9 mouse cellular contexts compared by ENCODE assay signal in genomic region chr10:117393891-117394395, GRCm38 (mm10). TPM values are rescaled to one million over a fixed set of nuclear protein-coding genes. Genes with fewer than 3 reads are reported as not detected.
DNase-seq lines count a peak whose midpoint lies in the region; ATAC-seq and TF ChIP-seq lines count a peak whose summit lies in the region.
"Had no signal": no experiment of that assay in that cellular context is flagged by ENCODE, and none has a peak within 500 bp of the region (broad histone marks: within the 10 kb centered on the region; RNA-seq: fewer than 3 reads in every experiment).

No protein-coding gene starts in this region.

- H3K4me1 ChIP-seq in heart, adult 2 months (ENCODE audit: control insufficient read depth, insufficient read depth, low read length) = peaks cover 3% of the 10 kb centered on the region
- peaks cover 16% of the 10 kb centered on the region for H3K4me1 ChIP-seq in thymus, adult 2 months (replicated peaks; ENCODE audit: control insufficient read depth, insufficient read depth, low read length)
- H3K4me1 ChIP-seq in liver, embryonic 12.5 days = peaks cover 18% of the 10 kb centered on the region
- H3K4me1 ChIP-seq in stomach, postnatal 0 days (replicated peaks; ENCODE audit: control insufficient read depth, insufficient read depth) = no peaks in the 10 kb centered on the region; the same call in 1 of the 2 replicates

- H3K9me3 ChIP-seq in liver, embryonic 12.5 days (replicated peaks) = no peaks in the 10 kb centered on the region
- no peaks in the 10 kb centered on the region for H3K9me3 ChIP-seq in stomach, postnatal 0 days (ENCODE audit: control insufficient read depth, low read length)

- no peak for ATAC-seq in liver, embryonic 12.5 days
- ATAC-seq in stomach, postnatal 0 days (ENCODE audit: low FRiP score, low TSS enrichment) = no peak

- peak overlapping the region; percentile 80 for H3K4me2 ChIP-seq in liver, embryonic 12.5 days
- H3K4me2 ChIP-seq in stomach, postnatal 0 days (replicated peaks; ENCODE audit: low read depth) = peak overlapping the region; percentile 66

- H3K9ac ChIP-seq in heart, adult 2 months (ENCODE audit: low read depth, low read length) = peak overlapping the region; percentile 51
- H3K9ac ChIP-seq in liver, embryonic 12.5 days = peak overlapping the region; percentile 58
- no peak overlapping the region for H3K9ac ChIP-seq in stomach, postnatal 0 days (ENCODE audit: low read length)

- peak overlapping the region; percentile 60 for H3K4me3 ChIP-seq in heart, adult 2 months
- peak overlapping the region; percentile 61 for H3K4me3 ChIP-seq in thymus, adult 2 months (ENCODE audit: control insufficient read depth, insufficient read depth, low read length)
- H3K4me3 ChIP-seq in liver, embryonic 12.5 days = peak overlapping the region; percentile 56
- peak overlapping the region; percentile 38 for H3K4me3 ChIP-seq in stomach, postnatal 0 days (ENCODE audit: low read depth, low read length)

- no peak for TF ChIP-seq POLR2A in heart, adult 2 months (IDR thresholded peaks at IDR 0.05; ENCODE audit: insufficient read depth, low read depth, low read length)
- TF ChIP-seq POLR2A in thymus, adult 2 months (IDR thresholded peaks at IDR 0.05; ENCODE audit: control insufficient read depth, extremely low read depth, insufficient read depth, low read length, poor library complexity) = no peak

- H3K79me2 ChIP-seq in heart, adult 2 months (replicated peaks; ENCODE audit: control insufficient read depth, insufficient read depth, low read length) = no peaks in the 10 kb centered on the region

- peak overlapping the region; percentile 63 for H3K27ac ChIP-seq in heart, adult 2 months
- H3K27ac ChIP-seq in thymus, adult 2 months (ENCODE audit: control insufficient read depth, insufficient read depth, low read length) = no peak overlapping the region
- H3K27ac ChIP-seq in liver, embryonic 12.5 days = no peak overlapping the region
- H3K27ac ChIP-seq in stomach, postnatal 0 days (replicated peaks) = no peak overlapping the region

- intact Hi-C loops in heart, adult 2 months (cut with DNase I) = loop anchor here (2.0 kb wide), 1 partner anchor 17 kb away; no protein-coding TSS in a partner anchor
- intact Hi-C loops in heart, postnatal 25 days (cut with DNase I) = no loop called here

- TF ChIP-seq CTCF in heart, adult 2 months (IDR thresholded peaks at IDR 0.05) = no peak
- TF ChIP-seq CTCF in thymus, adult 2 months (IDR thresholded peaks at IDR 0.05; ENCODE audit: borderline replicate concordance, control insufficient read depth, extremely low read depth, insufficient read depth, low read length, poor library complexity) = no peak
- no peak for TF ChIP-seq CTCF in stomach, postnatal 0 days (IDR thresholded peaks at IDR 0.05; ENCODE audit: low read depth)

- H3K36me3 ChIP-seq in heart, adult 2 months (ENCODE audit: control insufficient read depth, insufficient read depth, low read length) = no peaks in the 10 kb centered on the region
- H3K36me3 ChIP-seq in thymus, adult 2 months (ENCODE audit: control insufficient read depth, insufficient read depth, low read length) = no peaks in the 10 kb centered on the region
- H3K36me3 ChIP-seq in liver, embryonic 12.5 days = no peaks in the 10 kb centered on the region
- H3K36me3 ChIP-seq in stomach, postnatal 0 days (ENCODE audit: control insufficient read depth, insufficient read depth, low read length) = no peaks in the 10 kb centered on the region

- DNase-seq in heart, adult 2 months = no peak
- no peak for DNase-seq in heart, postnatal 25 days (ENCODE audit: low spot score)
- DNase-seq in thymus, adult 2 months = no peak
- DNase-seq in thymus, postnatal 14 days = no peak
- no peak for DNase-seq in stomach, postnatal 0 days (ENCODE audit: low spot score)
- no peak for DNase-seq in layer of hippocampus, adult 18-20 months (ENCODE audit: low spot score in 2 of 2)
- no peak for DNase-seq in c-Kit-positive CD71-positive TER-119-positive erythroid progenitor cells, embryonic 14.5 days (ENCODE audit: low spot score)
- DNase-seq: cerebellum, adult 2 months had no signal

- WGBS in heart, adult 2 months = 40% methylated on average over 11 of the region's 11 CpGs
- WGBS in thymus, adult 2 months = 57% methylated on average over 11 of the region's 11 CpGs
- WGBS in liver, embryonic 12.5 days (ENCODE audit: insufficient replicate concordance) = 38% methylated on average over 11 of the region's 11 CpGs
- WGBS in stomach, postnatal 0 days = 57% methylated on average over 11 of the region's 11 CpGs

- TF ChIP-seq EP300 in heart, adult 2 months (IDR thresholded peaks at IDR 0.05; ENCODE audit: insufficient read depth, low read depth, low read length) = no peak
- no peak for TF ChIP-seq EP300 in stomach, postnatal 0 days (optimal IDR thresholded peaks at IDR 0.05)

- H3K27me3 ChIP-seq in heart, adult 2 months (ENCODE audit: control insufficient read depth, insufficient read depth, low read length) = no peaks in the 10 kb centered on the region
- H3K27me3 ChIP-seq in thymus, adult 2 months (ENCODE audit: control insufficient read depth, insufficient read depth, low read length) = no peaks in the 10 kb centered on the region
- H3K27me3 ChIP-seq in liver, embryonic 12.5 days (replicated peaks) = peaks cover 10% of the 10 kb centered on the region
- H3K27me3 ChIP-seq in stomach, postnatal 0 days (ENCODE audit: control insufficient read depth, insufficient read depth, low read length) = no peaks in the 10 kb centered on the region

RNA-seq across cellular contexts. Expression of gene Cpsf6, which starts 14.1 kb away (rescaled TPM):
- total RNA-seq in heart, adult 2 months (2021) = 10 to 100 TPM; 30.9 to 35.5 TPM
- polyA plus RNA-seq in heart, adult 2 months (2012; rRNA removed) = 20.3 and 22.7 TPM in 2 replicates
- 10 to 100 TPM; 27.9 to 35.2 TPM for total RNA-seq in heart, postnatal 25 days (2021)
- 171 and 218 TPM in 2 replicates for polyA plus RNA-seq in thymus, adult 2 months (2012; rRNA removed)
- 92.5 and 96.8 TPM in 2 replicates for polyA plus RNA-seq in liver, embryonic 12.5 days (2016; fragmentation: Nextera tagmentation; extraction: Ambion mirVana)
- 52.5 and 53.6 TPM in 2 replicates for polyA plus RNA-seq in stomach, postnatal 0 days (2015; fragmentation: Nextera tagmentation; extraction: Ambion mirVana)
- total RNA-seq in layer of hippocampus, adult 18-20 months (2021) = 100 to 1,000 TPM; 114 to 124 TPM
